Mouse (Mus musculus) embryonic facial prominence, embryonic 15.5 days (tissue): ENCODE measurements around the gene Fads3. TPM values are rescaled to one million over a fixed set of nuclear protein-coding genes. Genes with fewer than 3 reads are reported as not detected.

Experiments used
- ATAC-seq: fragments of 200-750 bp; cut with Nextera tagmentation; 2 replicates; pipeline ENCODE4 v1.8.0; 2017; ENCODE audit warnings: low read depth, moderate TSS enrichment; ENCODE audit not compliant: insufficient number of reproducible peaks, low FRiP score, low TSS enrichment
- H3K27ac ChIP-seq: fragments of 300-500 bp; sonication (generic); replicated peaks from 2 replicates; pipeline ENCODE4 v1.5.1; 2015; ENCODE audit warnings: mild to moderate bottlenecking, inconsistent platforms
- H3K27me3 ChIP-seq: fragments of 300-500 bp; sonication (generic); 2 replicates; pipeline ENCODE4 v1.6.1; 2015; ENCODE audit warnings: inconsistent platforms
- H3K36me3 ChIP-seq: fragments of 300-500 bp; sonication (generic); 2 replicates; pipeline ENCODE4 v1.6.1; 2015; ENCODE audit warnings: mild to moderate bottlenecking, inconsistent platforms
- H3K4me1 ChIP-seq: fragments of 300-500 bp; sonication (generic); 2 replicates; pipeline ENCODE4 v1.6.1; 2015; ENCODE audit warnings: inconsistent platforms
- H3K4me2 ChIP-seq: fragments of 300-500 bp; sonication (generic); replicated peaks from 2 replicates; pipeline ENCODE4 v1.6.1; 2015; ENCODE audit warnings: mild to moderate bottlenecking, inconsistent platforms
- H3K4me3 ChIP-seq: fragments of 300-500 bp; sonication (generic); replicated peaks from 2 replicates; pipeline ENCODE4 v1.5.1; 2015; ENCODE audit warnings: mild to moderate bottlenecking, inconsistent platforms
- H3K9ac ChIP-seq: fragments of 300-500 bp; sonication (generic); 2 replicates; pipeline ENCODE4 v1.6.1; 2015; ENCODE audit warnings: inconsistent platforms
- H3K9me3 ChIP-seq: fragments of 300-500 bp; sonication (generic); replicated peaks from 2 replicates; pipeline ENCODE4 v1.6.1; 2016; ENCODE audit warnings: inconsistent platforms
- WGBS: fragments of 180-500 bp; shearing (Covaris S2); methylation state at CpG from one replicate; pipeline ENCODE4 v1.1.7; 2015; 5-methylcytosine and 5-hydroxymethylcytosine counted together
- polyA plus RNA-seq: library from polyadenylated mRNA; unstranded; fragments of >200 nt; fragmentation: Nextera tagmentation; extraction: Ambion mirVana; gene quantifications from 2 replicates; pipeline ENCODE4 v1.2.1, GENCODE M21; 2015

The Fads3 gene
- polyA plus RNA-seq, 1 experiment from 2014 or later = 16.4 TPM

DNA sequence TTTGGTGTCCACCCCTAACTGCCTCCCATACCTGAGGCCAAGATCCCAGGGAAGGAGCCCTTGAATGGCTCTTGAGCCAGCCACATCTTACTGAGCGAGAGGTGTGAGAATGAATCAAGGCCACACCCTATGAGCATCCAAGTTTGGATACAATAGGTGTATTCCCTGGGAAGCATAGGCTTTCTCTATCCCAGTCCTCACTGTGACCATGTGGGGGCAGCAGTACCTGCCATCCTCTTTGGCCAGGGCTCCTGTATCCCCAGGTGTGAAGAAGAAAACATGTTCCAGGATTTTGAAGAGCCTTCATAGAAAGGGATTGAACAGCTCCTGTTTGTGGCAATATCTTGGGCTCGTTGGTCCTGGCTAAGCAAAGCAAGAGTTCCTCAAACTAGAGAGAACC, 1.8 kb upstream of the Fads3 start:
- Histone ChIP-seq H3K4me2 (no peak overlapping the region), H3K9ac (no peak overlapping the region), H3K27ac (no peak overlapping the region), H3K27me3 (no peaks in the 10 kb centered on the region), H3K4me3 (no peak overlapping the region), H3K4me1 (peaks cover 43% of the 10 kb centered on the region), H3K36me3 (0 out of 2 replicates have a peak, but pooled peaks cover 7% of the 10 kb centered on the region), H3K9me3 (no peaks in the 10 kb centered on the region)
- no peak for ATAC-seq
- 90% methylated on average over 2 of the region's 2 CpGs for WGBS

DNA sequence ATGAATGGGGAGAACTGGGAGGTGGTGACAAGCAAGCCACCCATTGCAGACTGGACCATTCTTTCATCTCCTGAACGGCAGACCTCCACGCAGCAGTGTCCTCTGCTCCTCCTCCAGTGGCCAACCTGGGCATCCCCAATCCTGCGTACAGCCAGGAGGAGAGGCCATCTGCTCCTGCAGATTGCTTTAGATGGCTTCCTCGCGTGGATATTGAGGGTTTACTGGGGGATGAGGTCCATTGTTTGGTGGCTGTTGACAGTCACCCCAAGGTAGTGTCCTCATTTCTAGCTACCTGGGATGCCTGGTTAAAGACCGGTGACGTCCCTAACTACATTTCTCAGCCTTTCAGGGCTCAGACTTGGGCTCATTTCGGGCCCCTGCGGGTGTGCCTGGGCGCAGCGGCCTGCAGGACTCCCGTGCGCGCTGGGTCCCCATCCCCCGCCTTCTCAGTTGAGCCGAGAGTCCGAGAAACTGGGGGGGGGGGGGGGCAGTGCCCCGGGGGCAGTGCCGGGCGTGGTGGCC, 442 bp upstream of the Fads3 start:
- Histone ChIP-seq H3K4me3 (peak overlapping the region; percentile 75), H3K4me1 (peaks cover 35% of the 10 kb centered on the region), H3K9me3 (no peaks in the 10 kb centered on the region), H3K4me2 (peak overlapping the region; percentile 97), H3K36me3 (no peaks in the 10 kb centered on the region), H3K27ac (0 out of 2 replicates have a peak overlapping the region, but pooled peaks have one; percentile 69), H3K9ac (peak overlapping the region; percentile 68), H3K27me3 (no peaks in the 10 kb centered on the region)
- 10% methylated on average over 19 of the region's 20 CpGs for WGBS
- ATAC-seq = no peak

- no peak for ATAC-seq
- WGBS = 42% methylated on average over 6 of the region's 6 CpGs
- no peak overlapping the region for H3K27ac ChIP-seq
- H3K4me1 ChIP-seq = peaks cover 39% of the 10 kb centered on the region
- H3K9ac ChIP-seq = peak overlapping the region; percentile 68
- H3K36me3 ChIP-seq = no peaks in the 10 kb centered on the region
- H3K4me3 ChIP-seq = peak overlapping the region; percentile 75
- H3K4me2 ChIP-seq = peak overlapping the region; percentile 97
- H3K9me3 ChIP-seq = no peaks in the 10 kb centered on the region
- H3K27me3 ChIP-seq = no peaks in the 10 kb centered on the region
Measured at GRCm38 (mm10) chr19:10042232-10042631, 863 bp downstream of the Fads3 start.

- Histone ChIP-seq H3K27ac (no peak overlapping the region), H3K4me3 (peak overlapping the region; percentile 75), H3K36me3 (no peaks in the 10 kb centered on the region), H3K27me3 (no peaks in the 10 kb centered on the region), H3K9ac (no peak overlapping the region), H3K9me3 (no peaks in the 10 kb centered on the region), H3K4me2 (peak overlapping the region; percentile 97), H3K4me1 (peaks cover 39% of the 10 kb centered on the region)
- WGBS = 85% methylated on average over 4 of the region's 4 CpGs
- ATAC-seq = no peak
Measured at GRCm38 (mm10) chr19:10042816-10043215, 1.4 kb downstream of the Fads3 start.

DNA sequence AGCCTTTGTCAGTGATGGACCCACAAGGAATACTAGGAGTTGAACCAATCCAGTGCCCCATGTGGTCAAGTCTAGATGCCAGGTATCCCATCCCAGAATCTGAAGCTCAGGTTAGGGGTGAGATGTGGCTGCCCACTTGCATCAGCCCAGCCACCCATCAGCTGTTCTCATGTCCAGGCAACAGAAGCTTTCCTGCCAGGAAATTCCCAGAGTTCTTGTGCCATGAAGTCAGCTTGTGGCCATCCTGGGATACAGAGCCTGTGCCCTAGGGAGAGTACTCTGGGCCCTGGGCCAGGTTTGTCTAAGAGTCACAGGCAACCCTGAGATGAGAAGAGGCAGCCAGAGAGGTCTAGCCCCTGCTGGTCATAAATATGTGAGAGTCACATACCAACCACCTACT, 2.3 kb downstream of the Fads3 start:
- no peak overlapping the region for H3K4me2 ChIP-seq
- H3K36me3 ChIP-seq = no peaks in the 10 kb centered on the region
- no peak overlapping the region for H3K4me3 ChIP-seq
- no peaks in the 10 kb centered on the region for H3K27me3 ChIP-seq
- H3K9me3 ChIP-seq = no peaks in the 10 kb centered on the region
- ATAC-seq = no peak
- no peak overlapping the region for H3K27ac ChIP-seq
- H3K9ac ChIP-seq = no peak overlapping the region
- peaks cover 36% of the 10 kb centered on the region for H3K4me1 ChIP-seq

GRCm38 (mm10) chr19:10045707-10046106, 4.3 kb downstream of the Fads3 start:
- no peaks in the 10 kb centered on the region for H3K36me3 ChIP-seq
- ATAC-seq = no peak
- no peak overlapping the region for H3K27ac ChIP-seq
- H3K4me1 ChIP-seq = peaks cover 25% of the 10 kb centered on the region
- no peaks in the 10 kb centered on the region for H3K27me3 ChIP-seq
- 72% methylated on average over 2 of the region's 2 CpGs for WGBS
- H3K4me2 ChIP-seq = no peak overlapping the region
- no peaks in the 10 kb centered on the region for H3K9me3 ChIP-seq
- H3K9ac ChIP-seq = no peak overlapping the region
- no peak overlapping the region for H3K4me3 ChIP-seq

- H3K27ac ChIP-seq = no peak overlapping the region
- no peak for ATAC-seq
- no peak overlapping the region for H3K4me3 ChIP-seq
- H3K9ac ChIP-seq = no peak overlapping the region
- no peaks in the 10 kb centered on the region for H3K9me3 ChIP-seq
- no peaks in the 10 kb centered on the region for H3K27me3 ChIP-seq
- no peaks in the 10 kb centered on the region for H3K36me3 ChIP-seq
- 64% methylated on average over 4 of the region's 4 CpGs for WGBS
- H3K4me1 ChIP-seq = peaks cover 18% of the 10 kb centered on the region
- no peak overlapping the region for H3K4me2 ChIP-seq
Measured at GRCm38 (mm10) chr19:10046346-10046745, 5.0 kb downstream of the Fads3 start.

DNA sequence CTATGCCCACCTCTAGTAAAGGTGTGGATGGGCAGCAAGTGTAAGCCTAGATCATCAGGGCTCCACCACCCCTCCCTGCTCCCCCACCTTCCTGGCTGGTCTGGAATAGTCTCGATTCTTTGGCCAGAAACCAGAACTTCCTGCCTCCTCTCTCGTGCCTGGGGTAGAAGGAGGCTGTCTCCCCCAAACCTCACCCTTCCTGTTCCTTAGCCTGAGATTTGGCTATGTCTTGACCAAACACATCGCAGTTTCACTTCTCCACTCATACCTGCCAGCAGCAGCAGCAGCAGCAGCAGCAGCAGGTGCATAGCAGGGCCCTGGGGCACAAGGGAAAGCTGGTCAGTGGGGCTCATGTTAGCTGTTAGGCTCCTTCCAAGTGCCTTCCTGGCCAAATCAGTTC, 5.6 kb downstream of the Fads3 start:
- no peak overlapping the region for H3K4me3 ChIP-seq
- H3K4me1 ChIP-seq = peaks cover 13% of the 10 kb centered on the region
- no peak overlapping the region for H3K27ac ChIP-seq
- H3K36me3 ChIP-seq = no peaks in the 10 kb centered on the region
- no peaks in the 10 kb centered on the region for H3K27me3 ChIP-seq
- no peaks in the 10 kb centered on the region for H3K9me3 ChIP-seq
- H3K9ac ChIP-seq = no peak overlapping the region
- 34% methylated on average over 3 of the region's 3 CpGs for WGBS
- no peak overlapping the region for H3K4me2 ChIP-seq
- no peak for ATAC-seq

- H3K9me3 ChIP-seq = no peaks in the 10 kb centered on the region
- H3K36me3 ChIP-seq = no peaks in the 10 kb centered on the region; the same call in 1 of the 2 replicates
- H3K27me3 ChIP-seq = no peaks in the 10 kb centered on the region
- no peak overlapping the region for H3K4me2 ChIP-seq
- H3K4me3 ChIP-seq = no peak overlapping the region
- H3K4me1 ChIP-seq = 0 out of 2 replicates have a peak, but pooled peaks cover 4% of the 10 kb centered on the region
- no peak overlapping the region for H3K9ac ChIP-seq
- no peak overlapping the region for H3K27ac ChIP-seq
- no peak for ATAC-seq
Measured at GRCm38 (mm10) chr19:10049533-10049932, 8.2 kb downstream of the Fads3 start.

GRCm38 (mm10) chr19:10050438-10050837, 9.1 kb downstream of the Fads3 start:
- no peak overlapping the region for H3K4me3 ChIP-seq
- H3K9ac ChIP-seq = no peak overlapping the region
- ATAC-seq = no peak
- 79% methylated on average over 2 of the region's 2 CpGs for WGBS
- no peaks in the 10 kb centered on the region for H3K9me3 ChIP-seq
- H3K27me3 ChIP-seq = no peaks in the 10 kb centered on the region
- H3K27ac ChIP-seq = no peak overlapping the region
- no peak overlapping the region for H3K4me2 ChIP-seq
- 0 out of 2 replicates have a peak, but pooled peaks cover 4% of the 10 kb centered on the region for H3K4me1 ChIP-seq
- no peaks in the 10 kb centered on the region; the same call in 1 of the 2 replicates for H3K36me3 ChIP-seq

- no peak for ATAC-seq
- H3K4me1 ChIP-seq = no peaks in the 10 kb centered on the region
Measured at GRCm38 (mm10) chr19:10052698-10053097, 11.3 kb downstream of the Fads3 start.

DNA sequence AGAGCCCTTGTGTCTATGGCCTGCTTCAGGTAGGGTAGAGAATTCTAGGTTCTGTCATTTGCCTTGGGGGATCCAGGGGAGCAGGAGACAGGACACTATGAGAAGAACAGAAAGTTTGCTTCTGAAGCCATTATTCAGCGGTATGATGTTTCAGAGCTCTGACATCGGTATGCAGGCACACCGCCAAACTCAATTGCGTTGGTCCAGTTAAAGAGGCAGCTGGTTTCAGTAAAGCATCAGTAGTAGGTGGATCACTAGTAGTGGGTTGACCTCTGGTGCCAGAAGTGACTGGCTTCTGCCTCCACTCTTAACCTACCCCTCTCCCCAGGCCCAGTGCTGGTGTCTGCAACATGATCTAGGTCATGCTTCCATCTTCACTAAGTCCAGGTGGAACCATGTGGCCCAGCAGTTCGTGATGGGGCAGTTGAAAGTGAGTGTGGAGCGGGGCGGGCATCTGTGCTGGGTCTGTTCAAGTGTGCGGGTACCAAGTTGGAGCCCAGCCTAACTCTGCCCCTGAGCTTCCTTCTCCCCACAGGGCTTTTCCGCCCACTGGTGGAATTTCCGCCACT, 12.4 kb downstream of the Fads3 start:
- Histone ChIP-seq H3K4me1 (no peaks in the 10 kb centered on the region), H3K4me3 (no peak overlapping the region), H3K27me3 (no peaks in the 10 kb centered on the region), H3K36me3 (peaks cover 12% of the 10 kb centered on the region; the same call in 1 of the 2 replicates), H3K9me3 (no peaks in the 10 kb centered on the region), H3K27ac (no peak overlapping the region), H3K4me2 (no peak overlapping the region), H3K9ac (no peak overlapping the region)
- no peak for ATAC-seq
- 87% methylated on average over 10 of the region's 10 CpGs for WGBS

More at GRCm38 (mm10) chr19:10052698-10053097, 11.3 kb downstream of the Fads3 start:
- Histone ChIP-seq H3K27me3 (no peaks in the 10 kb centered on the region), H3K4me3 (no peak overlapping the region), H3K9me3 (no peaks in the 10 kb centered on the region), H3K36me3 (peaks cover 7% of the 10 kb centered on the region; the same call in 1 of the 2 replicates), H3K9ac (no peak overlapping the region), H3K4me2 (no peak overlapping the region), H3K27ac (no peak overlapping the region)
- WGBS = 95% methylated on average over 4 of the region's 4 CpGs
